Mouse (Mus musculus): Measurements from ENCODE around the gene Atf6. TPM values are rescaled to one million over a fixed set of nuclear protein-coding genes. Genes with fewer than 3 reads are reported as not detected.

Gene Atf6
- total and polyA plus RNA-seq, 3 experiments: 33.8 to 47.0 (median 35.3) TPM

GRCm38 (mm10) chr1:170807600-170808270 lies 59.8 kb downstream of the Atf6 start:
- Histone ChIP-seq H3K4me2 (ENCODE audit: insufficient read depth, low read depth, poor library complexity, severe bottlenecking) (no peak overlapping the region), H3K4me3 (replicated peaks in 1 of 3; ENCODE audit: low read depth in 2 of 3, low read length in 2 of 3, poor library complexity in 1 of 3) (no peak overlapping the region), H3K4me1 (ENCODE audit: control insufficient read depth in 1 of 2, insufficient read depth in 2 of 2) (no peaks in the 10 kb centered on the region), H3K79me2 (replicated peaks; ENCODE audit: control insufficient read depth, extremely low read depth, insufficient read depth, poor library complexity, severe bottlenecking) (peaks cover 2% of the 10 kb centered on the region; the same call in 1 of the 2 replicates), H3K9me3 (replicated peaks; ENCODE audit: low read length) (no peaks in the 10 kb centered on the region), H3K9ac (ENCODE audit: insufficient read depth, low read depth) (no peak overlapping the region), H3K27ac (ENCODE audit: insufficient read depth, low read depth) (no peak overlapping the region), H3K27me3 (replicated peaks) (no peaks in the 10 kb centered on the region), H3K36me3 (replicated peaks in 1 of 2; ENCODE audit: control insufficient read depth in 1 of 2, insufficient read depth in 1 of 2, low read length in 1 of 2) (peaks cover 49 to 86% of the 10 kb centered on the region in 2 experiments)
- no peak for DNase-seq (ENCODE audit: extremely low read depth)
- in situ Hi-C loops (cut with MboI; ENCODE audit: low pct_ligation_motif_present, low pct_unique_long_range_greater_than_20kb, low sequenced_read_pairs) (no loop called here), dilution Hi-C loops (cut with MboI; ENCODE audit: extremely low pct_ligation_motif_present, extremely low pct_unique_long_range_greater_than_20kb, low sequenced_read_pairs) (no loop called here)
- no peak for TF ChIP-seq MAX (IDR thresholded peaks at IDR 0.05; ENCODE audit: low read length)
- TF ChIP-seq HCFC1 (IDR thresholded peaks at IDR 0.05; ENCODE audit: low read depth, low read length): no peak
- no peak for TF ChIP-seq BHLHE40 (IDR thresholded peaks at IDR 0.05; ENCODE audit: low read depth, low read length)
- no peak for TF ChIP-seq TCF12 (IDR thresholded peaks at IDR 0.05; ENCODE audit: low read depth, low read length)
- no peak for TF ChIP-seq GABPA (IDR thresholded peaks at IDR 0.05; ENCODE audit: insufficient replicate concordance, low read depth, low read length)
- TF ChIP-seq ZC3H11A (IDR thresholded peaks at IDR 0.05; ENCODE audit: low read depth, low read length): no peak
- TF ChIP-seq SMC3 (IDR thresholded peaks at IDR 0.05; ENCODE audit: low read depth, low read length): no peak

GRCm38 (mm10) chr1:170804721-170805120 lies 62.9 kb downstream of the Atf6 start:
- Histone ChIP-seq H3K9ac (ENCODE audit: insufficient read depth, low read depth) (no peak overlapping the region), H3K79me2 (replicated peaks; ENCODE audit: control insufficient read depth, extremely low read depth, insufficient read depth, poor library complexity, severe bottlenecking) (peaks cover 4% of the 10 kb centered on the region), H3K27me3 (replicated peaks) (no peaks in the 10 kb centered on the region), H3K36me3 (replicated peaks in 1 of 2; ENCODE audit: control insufficient read depth in 1 of 2, insufficient read depth in 1 of 2, low read length in 1 of 2) (peaks cover 40 to 75% of the 10 kb centered on the region in 2 experiments), H3K4me1 (ENCODE audit: control insufficient read depth in 1 of 2, insufficient read depth in 2 of 2) (peaks cover 6 to 25% of the 10 kb centered on the region in 2 experiments), H3K27ac (ENCODE audit: insufficient read depth, low read depth) (no peak overlapping the region), H3K9me3 (replicated peaks; ENCODE audit: low read length) (no peaks in the 10 kb centered on the region), H3K4me3 (replicated peaks in 1 of 3; ENCODE audit: low read depth in 2 of 3, low read length in 2 of 3, poor library complexity in 1 of 3) (no peak overlapping the region), H3K4me2 (ENCODE audit: insufficient read depth, low read depth, poor library complexity, severe bottlenecking) (no peak overlapping the region)
- dilution Hi-C loops (cut with MboI; ENCODE audit: extremely low pct_ligation_motif_present, extremely low pct_unique_long_range_greater_than_20kb, low sequenced_read_pairs): no loop called here
- in situ Hi-C loops (cut with MboI; ENCODE audit: low pct_ligation_motif_present, low pct_unique_long_range_greater_than_20kb, low sequenced_read_pairs): no loop called here
- DNase-seq (ENCODE audit: extremely low read depth): no peak
- TF ChIP-seq ZC3H11A (IDR thresholded peaks at IDR 0.05; ENCODE audit: low read depth, low read length) (no peak), TCF12 (IDR thresholded peaks at IDR 0.05; ENCODE audit: low read depth, low read length) (no peak), NRF1 (IDR thresholded peaks at IDR 0.05; ENCODE audit: low read depth, low read length) (no peak)

- DNase-seq (ENCODE audit: extremely low read depth): no peak
- H3K27me3 ChIP-seq (replicated peaks): no peaks in the 10 kb centered on the region
- in situ Hi-C loops (cut with MboI; ENCODE audit: low pct_ligation_motif_present, low pct_unique_long_range_greater_than_20kb, low sequenced_read_pairs) (no loop called here), dilution Hi-C loops (cut with MboI; ENCODE audit: extremely low pct_ligation_motif_present, extremely low pct_unique_long_range_greater_than_20kb, low sequenced_read_pairs) (no loop called here)
- H3K79me2 ChIP-seq (replicated peaks; ENCODE audit: control insufficient read depth, extremely low read depth, insufficient read depth, poor library complexity, severe bottlenecking): peaks cover 4% of the 10 kb centered on the region
- TF ChIP-seq EP300 (IDR thresholded peaks at IDR 0.05; ENCODE audit: low read length): no peak
- TF ChIP-seq ZC3H11A (IDR thresholded peaks at IDR 0.05; ENCODE audit: low read depth, low read length): no peak
- TF ChIP-seq JUN (IDR thresholded peaks at IDR 0.05; ENCODE audit: insufficient read depth, low read depth, low read length): no peak
- TF ChIP-seq ZMIZ1 (IDR thresholded peaks at IDR 0.05; ENCODE audit: low read depth, low read length): no peak
- no peak for TF ChIP-seq TCF12 (IDR thresholded peaks at IDR 0.05; ENCODE audit: low read depth, low read length)
- TF ChIP-seq USF1 (IDR thresholded peaks at IDR 0.05; ENCODE audit: low read depth, low read length): no peak
- TF ChIP-seq POLR2AphosphoS2 (IDR thresholded peaks at IDR 0.05; ENCODE audit: low read depth, low read length): no peak
- no peak for TF ChIP-seq ELF1 (IDR thresholded peaks at IDR 0.05; ENCODE audit: low read depth, low read length)
- TF ChIP-seq PAX5 (IDR thresholded peaks at IDR 0.05; ENCODE audit: low read length): no peak
- TF ChIP-seq TBP (conservative IDR thresholded peaks at IDR 0.05; ENCODE audit: low read depth, low read length): no peak
- TF ChIP-seq E2F4 (IDR thresholded peaks at IDR 0.05; ENCODE audit: insufficient replicate concordance, low read depth, low read length): no peak
- TF ChIP-seq MAX (IDR thresholded peaks at IDR 0.05; ENCODE audit: low read length): no peak
- no peak overlapping the region for H3K4me3 ChIP-seq (replicated peaks in 1 of 3; ENCODE audit: low read depth in 2 of 3, low read length in 2 of 3, poor library complexity in 1 of 3)
- peaks cover 6 to 31% of the 10 kb centered on the region in 2 experiments for H3K4me1 ChIP-seq (ENCODE audit: control insufficient read depth in 1 of 2, insufficient read depth in 2 of 2)
- no peaks in the 10 kb centered on the region for H3K9me3 ChIP-seq (replicated peaks; ENCODE audit: low read length)
- H3K27ac ChIP-seq (ENCODE audit: insufficient read depth, low read depth): no peak overlapping the region
- H3K4me2 ChIP-seq (ENCODE audit: insufficient read depth, low read depth, poor library complexity, severe bottlenecking): no peak overlapping the region
- H3K9ac ChIP-seq (ENCODE audit: insufficient read depth, low read depth): no peak overlapping the region
- peaks cover 44 to 76% of the 10 kb centered on the region in 2 experiments for H3K36me3 ChIP-seq (replicated peaks in 1 of 2; ENCODE audit: control insufficient read depth in 1 of 2, insufficient read depth in 1 of 2, low read length in 1 of 2)
These were observed 64.9 kb downstream of the Atf6 start for GRCm38 (mm10) chr1:170802669-170803068.
